Mouse (Mus musculus) heart, adult 9 months (tissue): Measurements from ENCODE around the gene Gm49392.
A peak's percentile ranks its signal among the peaks of the same experiment; 100 is the strongest.
"Not testable (repeated sequence)": the region's sequence is repeated elsewhere in the genome, so short reads cannot be mapped to it uniquely, and the experiment has no call there.

Source experiments
- DNase-seq, 2 experiments: peaks; one replicate each; pipeline ENCODE4 v3.0.0; 2022; ENCODE audit warnings: low spot score in 2 of 2

Gene Gm49392

DNA sequence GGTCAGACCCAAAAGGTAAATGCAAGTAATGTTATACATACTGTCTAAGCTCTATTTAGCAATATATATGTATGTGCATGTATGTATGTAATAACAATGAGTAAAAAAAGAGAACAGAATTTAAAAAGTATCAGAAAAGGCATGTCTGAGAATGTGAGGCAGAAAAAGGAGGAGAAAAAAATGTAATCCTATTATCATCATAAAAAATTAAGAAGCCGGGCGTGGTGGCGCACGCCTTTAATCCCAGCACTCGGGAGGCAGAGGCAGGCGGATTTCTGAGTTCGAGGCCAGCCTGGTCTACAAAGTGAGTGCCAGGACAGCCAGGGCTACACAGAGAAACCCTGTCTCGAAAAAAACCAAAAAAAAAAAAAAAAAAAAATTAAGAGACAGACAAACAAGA lies at the start of gene Gm49392:
TSS of gene Gm49392 (minus strand) at position 101 of the 400 bp plus-strand sequence.
- not testable (repeated sequence) for DNase-seq

GRCm38 (mm10) chr13:60941884-60942283 lies 45.2 kb upstream of the Gm49392 start, which contains the start of gene Tpbpa:
Tpbpa (minus strand) TSS chr13:60941984.
- not testable (repeated sequence) for DNase-seq

DNA sequence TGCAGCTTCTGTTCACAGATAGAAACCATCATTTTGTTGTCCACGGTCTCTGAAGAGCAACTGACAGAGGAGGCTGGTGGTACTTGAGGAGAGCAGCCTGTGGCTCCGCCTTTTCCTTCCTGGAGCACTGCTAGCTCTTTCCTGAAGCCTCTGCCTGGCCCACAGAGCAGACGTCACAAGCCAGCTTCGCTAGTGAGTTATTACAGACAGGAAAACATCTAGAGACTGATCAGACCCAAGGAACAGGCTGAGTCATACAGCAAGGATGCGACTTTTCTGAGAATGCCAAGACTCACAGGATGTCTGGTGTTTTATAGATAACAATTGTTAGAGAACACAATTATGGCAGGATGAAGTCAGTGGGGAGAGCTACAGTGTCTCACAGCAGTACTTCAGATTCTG lies 39.8 kb upstream of the Gm49392 start, which contains the start of the genes Gm49391 and Ctla2a:
TSS of gene Gm49391 (minus strand) at position 72 of the 402 bp plus-strand sequence.
TSS of gene Ctla2a (minus strand) at position 126 of the 402 bp plus-strand sequence.
- peak; percentile 79 to 92 for DNase-seq

GRCm38 (mm10) chr13:60935490-60935889 lies 38.8 kb upstream of the Gm49392 start, which contains the start of gene Gm49393:
Gm49393 (minus strand) TSS chr13:60935590.
- not testable (repeated sequence) for DNase-seq

GRCm38 (mm10) chr13:60904780-60905179 lies 8.1 kb upstream of the Gm49392 start, which contains the start of gene Tpbpb:
Tpbpb (minus strand) TSS chr13:60904880.
- not testable (repeated sequence) for DNase-seq

- peak; percentile 86 to 95 for DNase-seq
These were observed 634 bp upstream of the Gm49392 start, which contains the start of gene Ctla2b for GRCm38 (mm10) chr13:60897328-60897727. Ctla2b (minus strand) TSS chr13:60897447.

DNA sequence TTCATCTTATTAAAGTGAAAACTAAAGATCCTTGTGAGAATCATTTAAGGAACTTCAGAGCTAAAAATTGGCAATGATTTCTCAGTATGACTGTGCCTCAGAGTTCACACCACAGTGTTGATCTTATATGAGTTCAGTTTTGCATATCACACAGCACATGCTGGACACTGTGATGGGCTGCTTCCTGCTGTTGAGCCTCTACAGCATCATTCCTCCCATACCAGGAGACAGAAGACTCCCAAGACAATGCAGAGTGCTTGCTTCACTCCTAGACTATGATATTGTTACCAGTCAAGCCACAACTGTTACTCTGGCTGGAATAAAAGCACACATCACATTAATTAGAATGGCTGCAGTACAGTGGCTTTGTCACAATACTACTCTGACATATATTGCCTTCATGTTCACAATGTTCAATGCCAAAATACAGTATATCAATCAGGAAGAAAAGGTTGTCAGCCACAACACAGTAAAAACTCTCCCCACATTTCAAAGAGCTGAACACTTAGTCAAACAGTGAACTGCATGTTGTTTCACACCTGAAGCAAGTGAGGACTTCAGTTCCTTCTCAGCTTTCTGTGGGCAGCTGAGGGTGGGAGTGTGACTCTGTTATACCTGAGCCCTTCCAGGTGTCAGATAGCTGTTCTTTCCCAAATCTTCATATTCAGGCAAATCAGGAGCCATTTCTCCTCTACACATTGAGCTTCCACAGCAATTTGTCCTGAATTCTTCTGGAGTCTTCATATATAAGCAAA lies 1.1 kb downstream of the Gm49392 start:
- no peak for DNase-seq

- DNase-seq: no peak
These were observed 4.4 kb downstream of the Gm49392 start for GRCm38 (mm10) chr13:60892301-60892700.

DNA sequence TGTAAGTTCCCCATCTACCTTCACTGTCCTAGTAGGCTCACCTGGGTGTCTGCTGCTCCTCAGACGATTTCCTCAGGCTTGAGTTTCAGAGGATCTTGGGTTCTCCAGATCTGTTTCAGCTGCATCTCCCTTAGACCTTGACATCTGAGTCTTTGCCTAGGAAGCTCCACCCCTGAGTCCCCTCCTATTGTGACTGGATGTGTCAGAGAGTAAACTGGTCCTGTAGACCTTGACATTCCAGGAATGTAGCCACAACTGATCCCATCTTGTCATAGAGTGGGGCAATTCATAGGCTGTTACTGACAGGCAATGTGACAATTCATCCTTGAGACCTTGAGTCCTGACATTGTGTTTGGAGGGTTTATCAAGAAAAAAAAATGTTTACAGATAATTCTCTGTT lies 32.4 kb downstream of the Gm49392 start, which contains the start of gene 4930486L24Rik:
TSS of gene 4930486L24Rik (minus strand) at position 195 of the 400 bp plus-strand sequence.
- no peak for DNase-seq

DNA sequence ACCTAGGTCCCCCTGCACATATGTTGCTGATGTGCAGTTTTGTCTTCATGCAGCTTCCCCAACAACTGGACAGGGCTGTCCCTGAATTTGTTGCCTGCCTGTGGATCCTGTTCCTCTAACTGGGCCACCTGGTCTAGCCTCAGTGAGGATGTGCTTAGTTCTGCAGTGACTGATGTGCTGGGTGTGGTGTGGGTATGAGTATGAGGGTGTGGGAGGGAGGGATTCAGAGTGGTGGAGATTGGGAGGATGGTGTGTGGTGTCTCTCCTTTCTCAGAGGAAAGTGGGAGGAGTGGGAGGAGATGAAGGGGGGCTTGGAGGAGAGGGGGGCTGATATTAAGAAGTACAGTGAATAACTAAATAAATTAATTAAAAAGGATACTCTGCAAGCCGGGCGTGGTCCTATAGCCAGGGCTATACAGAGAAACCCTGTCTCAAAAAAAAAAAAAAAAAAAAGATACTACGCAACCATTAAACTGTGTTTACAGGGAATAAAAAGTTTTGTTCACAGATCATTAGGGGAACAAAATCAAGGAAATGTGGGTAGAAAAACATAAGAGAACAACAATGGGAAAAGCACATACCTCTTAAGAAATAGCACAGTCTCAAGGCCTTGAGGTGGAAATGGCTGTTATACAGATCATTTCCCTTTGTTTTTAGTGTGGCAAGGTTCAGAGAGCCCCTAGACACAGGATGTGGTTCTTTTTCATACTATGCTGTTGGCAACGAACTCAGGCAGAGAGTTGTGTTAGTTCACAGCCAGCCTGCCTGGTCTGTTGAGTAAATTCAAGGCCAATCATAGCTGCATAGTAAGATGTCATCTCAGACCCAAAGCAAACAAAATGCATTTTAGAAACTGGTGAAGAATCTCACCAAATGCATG lies 48.2 kb downstream of the Gm49392 start:
- DNase-seq: peak; percentile 31 to 73

GRCm38 (mm10) chr13:60843153-60843552 lies 53.5 kb downstream of the Gm49392 start:
- no peak for DNase-seq

GRCm38 (mm10) chr13:60842703-60843102 lies 54.0 kb downstream of the Gm49392 start:
- no peak for DNase-seq

GRCm38 (mm10) chr13:60839353-60839902 lies 57.3 kb downstream of the Gm49392 start:
- DNase-seq: no peak

- peak; percentile 27 to 37 for DNase-seq
These were observed 70.6 kb downstream of the Gm49392 start for GRCm38 (mm10) chr13:60826052-60826451.

- DNase-seq: no peak
These were observed 76.1 kb downstream of the Gm49392 start for GRCm38 (mm10) chr13:60820486-60821175.

DNA sequence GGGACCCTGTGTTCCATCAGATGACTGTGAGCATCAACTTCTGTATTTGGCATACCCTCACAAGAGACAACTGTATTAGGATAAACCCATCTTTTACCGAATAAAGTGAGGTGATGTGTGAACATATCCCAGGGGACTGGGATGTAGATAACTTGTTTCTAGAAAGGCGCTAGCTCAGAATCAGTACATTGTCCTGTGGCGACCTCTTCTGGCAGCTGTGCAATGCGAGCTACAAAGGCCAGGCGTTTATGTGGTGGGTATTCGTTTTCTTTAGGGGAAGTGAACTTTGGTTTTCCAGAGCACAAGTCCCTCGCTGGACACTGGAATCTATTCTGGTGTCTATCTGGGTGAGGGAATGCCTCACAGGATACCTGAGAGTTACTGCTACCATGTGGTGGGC lies 77.2 kb downstream of the Gm49392 start:
- DNase-seq: no peak

DNA sequence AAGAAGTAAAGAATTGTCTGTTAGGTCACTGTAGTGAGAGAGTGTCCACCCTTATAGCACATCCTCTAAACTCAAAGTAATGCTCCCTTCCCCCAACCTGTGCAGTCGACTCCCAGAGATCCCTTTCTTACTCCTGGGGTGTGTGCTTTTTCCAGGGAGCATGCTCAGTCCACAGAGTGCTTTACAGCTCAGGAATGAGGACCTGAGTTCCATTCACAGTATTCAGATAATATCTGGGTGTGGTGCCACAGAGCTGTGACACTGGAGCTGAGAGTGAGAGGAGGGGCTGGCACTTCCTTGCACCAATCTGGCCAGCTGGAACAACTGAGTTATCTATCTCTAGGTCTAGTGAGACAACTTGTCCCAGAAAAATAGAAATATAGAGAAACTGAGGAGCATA lies 83.0 kb downstream of the Gm49392 start:
- DNase-seq: peak in 1 of 2 experiments; percentile 5

DNA sequence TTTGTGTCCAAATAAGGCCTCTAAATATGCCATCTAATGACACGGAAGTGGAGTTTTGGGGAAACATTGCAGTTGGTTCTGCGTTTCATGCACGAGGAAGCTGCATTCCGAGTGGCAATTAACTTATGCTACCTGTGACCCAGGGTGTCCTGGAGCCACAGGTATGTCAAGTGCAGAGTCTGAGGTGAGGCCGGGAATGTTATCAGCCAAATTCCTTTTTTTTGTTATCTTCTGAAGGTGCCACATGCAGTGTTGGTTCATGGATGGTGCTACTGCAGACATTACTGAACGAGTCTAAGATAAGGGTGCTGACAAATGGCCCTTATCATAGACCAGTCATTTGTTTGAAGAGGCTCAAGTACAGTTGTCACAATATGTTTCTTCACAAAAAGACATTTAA lies 83.9 kb downstream of the Gm49392 start:
- DNase-seq: no peak

GRCm38 (mm10) chr13:60809690-60810089 lies 87.0 kb downstream of the Gm49392 start:
- DNase-seq: no peak

DNA sequence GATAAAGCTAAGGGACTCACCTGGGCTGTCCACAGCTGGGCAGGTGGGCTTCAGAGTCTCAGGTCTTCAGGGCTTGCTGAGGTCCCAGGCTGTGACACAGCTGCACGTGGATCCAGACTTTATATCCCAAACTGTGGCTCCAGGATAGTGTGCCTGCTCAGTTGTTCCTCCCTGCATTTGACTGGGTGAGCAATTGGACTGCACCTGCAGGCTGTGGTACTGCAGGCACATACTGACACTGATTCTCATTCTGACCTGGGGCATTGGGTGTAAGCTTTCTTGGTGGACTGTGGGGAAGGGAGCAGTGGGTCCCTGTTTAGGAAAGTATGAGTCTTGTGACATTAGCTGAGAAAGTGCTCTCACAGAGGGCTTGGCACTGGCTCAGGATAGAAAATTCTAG lies 93.9 kb downstream of the Gm49392 start, which contains the start of gene Ctsll3:
TSS of gene Ctsll3 (minus strand) at position 101 of the 400 bp plus-strand sequence.
- DNase-seq: no peak
